Mouse (Mus musculus) gonadal fat pad, adult 2 months (tissue): ENCODE data around the gene Rabl3. TPM values are rescaled to one million over a fixed set of nuclear protein-coding genes. Genes with fewer than 3 reads are reported as not detected.

Source experiments
- DNase-seq: peaks from one replicate; pipeline ENCODE4 v3.0.0-alpha.2; 2012; ENCODE audit warnings: low read depth
- polyA plus RNA-seq: library from polyadenylated mRNA; depleted of rRNA; stranded (reverse); fragments of >200 nt; gene quantifications from 2 replicates; pipeline ENCODE4 v1.2.3, GENCODE M21; 2012

Gene Rabl3
- polyA plus RNA-seq, 1 experiment, result 3.3 TPM

DNA sequence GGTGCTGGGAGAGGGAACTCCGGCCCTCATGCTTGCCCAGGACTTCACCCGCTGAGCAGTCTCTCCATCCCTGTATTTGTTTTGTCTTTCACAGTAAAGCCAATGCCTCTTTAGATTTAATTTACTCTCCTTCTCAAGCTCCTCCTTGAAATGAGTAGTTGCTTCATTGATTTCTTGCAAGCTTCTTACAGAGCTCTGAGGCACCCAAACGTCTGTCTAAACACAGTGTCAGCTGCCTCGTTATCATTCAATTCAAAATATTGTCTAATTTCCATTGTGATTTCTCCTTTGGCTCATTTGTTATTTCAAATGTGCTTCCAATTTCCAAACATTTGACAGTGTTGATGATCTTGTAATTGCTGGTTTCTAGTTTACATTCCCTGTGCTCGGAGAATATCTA, 6.6 kb downstream of the Rabl3 start:
- no peak for DNase-seq

DNA sequence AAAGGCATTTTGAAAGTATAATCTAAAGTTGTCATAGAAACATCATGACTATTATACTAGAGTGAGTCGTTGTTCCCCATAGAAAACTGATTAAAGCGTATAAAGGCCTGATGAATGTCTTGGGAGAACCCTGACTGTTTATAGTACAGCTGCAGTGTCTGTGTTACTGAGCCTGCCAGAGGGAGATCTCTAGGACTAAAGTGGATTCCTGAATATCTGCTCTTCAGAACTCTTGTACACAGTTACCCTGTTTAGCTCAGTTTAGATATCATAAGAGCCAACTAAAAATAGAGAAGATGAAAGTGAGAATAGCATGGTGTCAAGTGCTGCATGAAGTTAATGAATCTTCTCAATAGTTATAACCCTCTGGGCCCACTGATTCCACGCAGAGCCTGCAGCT, 10.6 kb downstream of the Rabl3 start:
- no peak for DNase-seq

DNA sequence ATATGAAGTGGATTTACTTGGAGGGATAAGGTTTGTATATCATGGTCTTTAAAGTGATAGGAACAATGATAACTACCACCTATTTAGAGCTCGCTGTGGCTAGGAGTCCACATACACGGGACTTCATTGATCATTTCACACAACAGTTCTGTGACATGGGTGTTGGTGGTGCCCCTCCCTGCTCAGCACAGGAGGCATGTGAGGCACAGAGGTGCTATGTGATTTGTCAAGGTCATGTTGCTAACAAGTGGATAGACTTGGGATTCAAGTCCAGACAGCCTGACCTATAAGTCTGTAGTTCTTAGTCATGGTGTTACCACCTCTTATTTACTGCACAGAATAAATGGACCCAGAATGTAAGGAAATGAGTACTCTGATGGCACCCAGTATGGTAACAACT, 11.3 kb downstream of the Rabl3 start:
- no peak for DNase-seq

DNA sequence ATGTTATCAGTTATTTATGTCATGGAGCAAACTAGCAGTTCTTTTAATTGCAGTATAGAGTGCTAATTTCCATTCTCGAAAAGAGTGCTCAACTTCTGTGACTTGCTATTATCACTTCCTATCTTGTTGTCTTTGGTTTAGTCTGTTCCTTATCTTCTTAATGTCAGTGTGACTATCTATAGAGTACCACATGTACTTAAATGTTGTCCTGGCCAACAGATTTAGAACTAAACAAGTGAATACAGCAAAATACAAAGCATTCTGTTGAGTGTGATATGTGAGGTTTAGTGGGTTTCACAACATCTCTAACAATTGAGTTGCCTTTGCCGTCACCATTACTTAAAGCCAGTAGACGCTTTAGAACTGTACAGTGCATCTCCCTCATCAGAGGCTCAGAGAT, 13.1 kb downstream of the Rabl3 start:
- DNase-seq, result no peak

DNA sequence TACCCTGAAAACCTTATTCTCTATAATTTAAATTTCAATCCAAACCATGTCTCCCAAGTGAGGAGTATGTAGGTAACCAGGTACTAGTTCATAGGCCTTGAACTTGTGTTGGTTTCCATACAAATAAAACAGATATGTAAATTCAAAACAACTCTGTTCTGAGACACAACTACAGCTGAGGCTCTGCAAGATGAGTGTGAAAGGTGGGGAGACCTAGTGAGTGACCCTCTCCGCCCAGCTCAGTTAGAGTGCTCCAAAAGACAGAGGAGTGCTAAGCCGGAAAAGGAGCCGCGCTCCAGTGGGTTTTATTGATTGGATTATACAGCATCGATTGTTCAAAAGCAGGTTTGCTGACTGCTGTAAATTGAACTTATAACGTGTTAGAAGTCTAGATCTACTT, 22.7 kb downstream of the Rabl3 start:
- no peak for DNase-seq

DNA sequence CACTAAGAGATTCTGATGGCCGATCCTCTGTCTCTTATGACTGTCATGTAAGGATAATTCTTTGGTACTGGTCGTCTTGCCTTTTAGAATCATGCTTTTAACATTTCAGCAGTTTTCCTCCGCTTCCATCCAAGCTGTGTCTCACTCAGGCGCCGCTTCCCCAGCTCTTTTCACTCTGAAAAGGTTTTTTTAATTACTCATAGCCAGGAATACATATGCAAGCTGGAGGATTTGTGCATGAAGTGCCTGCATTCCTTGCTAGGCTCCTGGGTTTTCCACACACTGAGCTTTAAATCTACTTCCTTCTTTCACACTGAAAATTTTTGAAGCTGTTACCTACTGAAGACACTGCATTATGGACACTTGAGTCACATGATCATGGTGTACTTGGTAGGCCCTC, 23.3 kb downstream of the Rabl3 start:
- no peak for DNase-seq

DNA sequence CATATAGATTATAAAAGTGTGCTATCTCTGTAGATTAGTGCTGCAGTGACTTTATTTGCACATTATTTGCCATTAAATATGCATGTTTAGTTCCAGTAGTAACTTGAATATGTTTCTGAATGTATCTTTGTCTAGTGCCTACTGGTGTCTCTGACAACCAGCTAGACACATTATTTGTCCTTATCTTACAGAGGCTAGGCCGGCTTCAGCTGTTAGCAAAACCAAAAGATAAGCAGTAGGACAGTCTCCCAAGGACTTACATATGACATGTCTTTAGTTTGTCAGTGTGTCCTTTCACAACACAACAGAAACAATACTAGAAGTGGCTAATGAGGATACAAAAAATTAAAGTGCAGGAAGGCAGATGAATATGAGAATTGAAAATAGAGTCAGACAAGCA, 25.4 kb downstream of the Rabl3 start:
- DNase-seq, result no peak

DNA sequence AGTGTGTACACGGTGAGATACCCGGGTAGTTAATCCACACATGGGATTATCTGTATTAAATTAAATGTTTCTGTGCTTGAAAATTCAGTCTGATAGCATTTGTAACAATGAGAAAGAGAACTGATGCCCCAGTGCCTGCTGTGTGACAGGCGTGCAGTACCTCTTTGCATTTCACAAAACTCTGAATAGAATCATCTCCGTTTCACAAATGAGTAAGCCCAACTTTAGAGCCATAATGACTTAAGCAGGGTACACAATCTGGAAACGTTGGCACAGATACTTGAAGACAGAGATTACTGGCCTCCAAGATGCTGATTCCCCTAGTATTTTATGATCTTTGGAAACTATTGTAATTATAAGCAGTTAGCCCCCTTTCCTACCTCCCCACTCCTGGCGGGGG, 26.4 kb downstream of the Rabl3 start:
- DNase-seq, result no peak

DNA sequence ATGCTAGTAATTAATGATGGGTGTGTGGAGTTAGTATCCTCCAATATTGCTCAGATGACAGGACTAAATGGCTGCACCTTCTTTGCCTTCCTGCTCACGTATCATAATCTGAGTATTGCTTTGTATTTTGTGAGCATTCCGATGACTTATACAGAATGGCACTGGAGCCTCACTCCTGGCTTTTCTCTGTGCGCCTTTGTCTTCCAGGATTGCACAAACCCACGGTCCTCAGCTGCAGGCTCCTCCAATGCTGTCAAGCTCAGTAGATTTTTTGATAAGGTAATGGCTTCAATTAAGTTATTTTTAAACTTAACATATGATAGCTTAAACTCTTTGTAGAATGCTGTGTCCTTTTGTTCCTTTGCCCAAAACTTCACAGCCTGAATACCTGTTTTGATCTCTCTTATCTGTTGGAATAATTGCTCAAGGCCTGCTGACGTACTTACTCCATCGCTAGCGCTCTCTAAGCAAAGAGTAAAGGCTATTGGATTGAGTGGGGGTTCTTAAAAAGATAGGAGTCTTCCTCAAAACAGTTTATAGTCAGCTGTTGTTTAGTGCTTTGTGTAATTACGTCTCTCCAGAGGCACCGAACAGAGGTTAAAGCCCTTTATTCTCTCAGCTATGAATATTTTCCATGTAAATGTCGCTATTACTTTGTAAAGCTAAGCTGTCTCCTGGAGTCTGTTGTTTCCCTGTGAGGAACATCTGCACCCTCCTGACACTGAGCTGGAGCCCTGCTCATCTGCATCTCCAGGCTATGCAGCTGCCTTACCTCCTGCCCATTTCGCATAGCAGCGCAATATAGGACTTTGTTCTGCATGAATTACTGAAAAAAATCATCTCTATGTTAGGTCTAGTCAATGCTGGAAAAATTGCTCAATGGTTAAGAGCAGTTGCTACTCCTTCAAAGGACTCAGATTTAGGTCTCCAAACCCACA, 27.7 kb downstream of the Rabl3 start:
- no peak for DNase-seq

DNA sequence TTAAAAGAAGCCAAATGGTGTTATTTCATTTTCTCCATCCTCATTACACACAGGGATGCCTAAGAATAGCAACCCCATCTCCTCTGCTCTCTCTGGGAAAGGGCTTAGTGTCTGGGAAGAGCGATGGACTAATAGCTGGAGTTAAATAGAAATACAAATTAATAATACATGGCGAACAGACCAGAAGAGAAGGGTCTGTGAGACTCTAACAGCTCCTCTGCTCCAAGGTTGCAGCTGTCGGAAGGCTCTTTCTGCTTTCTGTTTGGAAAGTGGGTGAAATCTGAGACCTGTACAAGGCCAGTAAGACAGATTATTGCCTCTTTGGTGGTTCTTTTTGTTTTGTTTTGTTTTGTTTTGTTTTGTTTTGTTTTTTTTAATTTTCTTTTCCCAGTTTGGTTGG, 31.9 kb downstream of the Rabl3 start:
- DNase-seq, result no peak

DNA sequence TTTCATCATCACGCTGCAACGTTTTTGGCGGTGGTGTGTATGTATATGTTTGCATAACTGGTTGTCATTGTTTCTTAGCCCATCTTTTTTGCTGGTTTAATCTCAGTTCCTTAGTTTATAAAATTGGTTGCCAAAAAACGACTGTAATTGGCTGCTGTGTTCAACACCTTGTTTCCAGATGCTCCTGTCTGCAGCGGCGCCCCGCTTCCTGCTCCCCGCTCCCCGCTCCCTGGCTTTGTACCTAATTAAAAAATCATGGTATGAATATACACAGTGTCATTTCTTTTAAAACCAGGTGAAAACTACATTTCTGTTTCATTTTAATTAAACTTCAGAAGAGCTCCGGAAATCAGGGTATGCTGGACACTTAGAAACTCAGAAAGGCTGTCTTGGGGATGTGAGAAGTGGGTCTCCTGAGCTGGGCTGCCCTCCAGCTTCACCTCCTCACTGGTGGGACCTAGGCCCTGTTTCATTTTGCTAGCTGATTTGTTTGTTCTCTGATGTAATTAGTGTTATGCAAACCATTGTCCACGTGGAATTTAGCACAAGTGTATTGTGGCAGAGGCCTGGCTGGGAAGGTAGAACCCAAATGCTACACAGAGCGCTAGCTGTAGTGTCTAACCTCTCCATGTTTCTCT, 32.6 kb downstream of the Rabl3 start:
- DNase-seq, result no peak

DNA sequence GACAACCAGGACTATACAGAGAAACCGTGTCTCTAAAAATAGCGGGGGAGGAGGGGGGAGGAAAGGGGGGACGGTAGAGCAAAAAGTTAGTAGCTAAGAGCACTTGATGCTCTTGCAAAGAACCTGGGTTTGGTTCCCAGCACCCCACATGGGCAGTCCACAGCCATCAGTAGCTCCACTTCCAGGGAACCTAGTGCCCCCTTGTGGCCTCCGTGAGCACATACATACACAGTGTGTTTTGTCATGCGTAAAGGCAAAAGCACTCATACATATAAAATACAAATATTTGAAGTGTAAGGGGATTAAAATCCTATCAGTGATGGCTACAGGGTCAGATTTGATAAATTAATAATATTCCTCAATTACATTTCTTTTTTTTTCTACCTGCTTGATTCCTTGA, 33.4 kb downstream of the Rabl3 start:
- DNase-seq, result no peak

DNA sequence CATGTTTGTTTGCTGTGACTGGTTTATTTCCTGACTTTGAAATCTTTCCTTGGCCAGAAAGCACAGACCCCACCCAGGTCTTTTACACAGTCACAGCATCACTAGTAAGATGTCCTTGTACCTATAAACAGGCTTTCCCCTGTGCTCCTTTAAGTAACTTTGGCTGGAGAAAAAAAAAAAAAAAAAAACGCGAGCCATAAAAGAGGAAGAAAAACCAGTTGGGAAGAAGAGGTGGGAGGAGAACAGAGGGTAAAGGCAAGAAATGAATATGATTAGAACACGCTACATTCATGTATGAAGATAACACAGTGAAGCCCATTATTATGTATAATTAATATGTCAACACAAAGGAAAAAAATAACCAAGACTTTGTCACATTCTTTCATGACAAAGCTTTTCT, 35.6 kb downstream of the Rabl3 start:
- no peak for DNase-seq

DNA sequence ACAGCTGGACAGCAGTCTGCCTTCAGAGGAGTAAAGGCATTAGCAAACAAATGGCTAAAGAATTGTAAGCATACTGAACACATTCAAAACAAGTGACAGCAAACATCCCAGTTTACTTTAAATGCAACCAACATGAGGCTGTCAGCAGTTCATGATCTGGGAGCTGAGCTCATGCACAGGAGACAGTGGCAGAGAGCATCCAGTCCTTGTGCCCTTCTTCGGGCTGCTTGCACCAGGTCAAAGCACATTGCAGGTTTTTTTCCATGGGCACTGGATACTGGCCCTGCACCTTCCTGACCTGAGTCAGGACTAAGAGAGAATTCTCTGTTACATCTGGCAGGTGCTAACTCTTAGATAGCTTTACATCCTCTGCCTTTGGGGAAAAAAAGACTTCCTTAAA, 39.9 kb downstream of the Rabl3 start:
- DNase-seq, result no peak

DNA sequence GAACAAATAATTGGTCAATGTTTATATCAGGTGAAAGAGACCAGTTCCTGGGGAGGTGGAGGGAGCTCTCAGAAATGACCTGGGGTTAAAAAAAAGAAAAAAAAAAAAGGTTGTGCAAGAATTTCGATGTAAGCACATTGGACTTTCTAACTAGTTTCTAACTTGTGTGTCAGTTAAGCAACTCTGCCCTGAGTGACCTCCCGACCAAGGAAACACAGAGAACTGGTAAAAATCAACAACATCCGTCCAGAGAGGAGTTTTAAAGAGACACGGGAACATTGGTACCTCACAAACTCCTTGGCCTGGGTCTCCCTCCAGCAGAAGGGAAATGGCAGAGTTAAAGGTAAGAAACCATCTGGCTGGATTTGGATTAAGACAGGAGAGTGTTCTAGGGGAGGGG, 40.3 kb downstream of the Rabl3 start, which contains the start of gene Hgd:
TSS of gene Hgd (plus strand) at position 160 of the 400 bp plus-strand sequence.
- no peak for DNase-seq

DNA sequence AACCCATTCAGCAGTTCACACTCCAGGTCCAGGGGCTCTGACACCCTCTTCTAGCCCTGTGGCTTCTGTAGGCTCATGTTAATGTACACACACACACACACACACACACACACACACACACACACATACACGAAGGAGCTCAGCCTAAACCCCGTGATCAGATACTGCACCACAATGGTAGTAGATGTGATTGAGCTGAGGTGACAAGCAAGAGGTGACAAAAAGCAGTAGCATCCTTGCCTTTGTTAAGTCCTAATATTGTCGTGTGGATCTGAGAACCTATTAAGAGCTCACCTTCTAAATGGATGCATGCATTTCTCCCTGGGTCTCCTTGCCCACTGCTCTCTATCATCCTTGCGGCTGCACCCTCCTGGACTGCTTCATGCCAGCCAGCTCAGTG, 41.0 kb downstream of the Rabl3 start:
- DNase-seq, result no peak

DNA sequence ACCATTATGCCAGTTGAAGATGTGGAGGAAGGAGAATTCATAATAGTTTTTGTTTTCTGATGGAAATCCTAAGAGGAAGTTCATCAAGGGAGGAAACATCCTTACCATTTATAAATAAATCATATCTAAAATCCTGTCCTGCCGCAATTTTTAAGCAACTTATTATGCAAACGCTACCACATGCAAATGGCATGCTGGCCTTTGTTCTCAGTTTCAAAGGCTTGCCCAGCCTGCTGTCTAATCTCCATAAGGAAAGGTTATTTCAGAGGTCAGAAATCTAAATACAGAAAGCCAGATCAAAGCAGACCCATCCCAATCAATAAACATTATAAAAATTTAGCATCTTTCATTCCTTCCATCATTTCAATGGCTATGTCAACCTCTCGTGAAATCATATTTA, 42.2 kb downstream of the Rabl3 start:
- no peak for DNase-seq

DNA sequence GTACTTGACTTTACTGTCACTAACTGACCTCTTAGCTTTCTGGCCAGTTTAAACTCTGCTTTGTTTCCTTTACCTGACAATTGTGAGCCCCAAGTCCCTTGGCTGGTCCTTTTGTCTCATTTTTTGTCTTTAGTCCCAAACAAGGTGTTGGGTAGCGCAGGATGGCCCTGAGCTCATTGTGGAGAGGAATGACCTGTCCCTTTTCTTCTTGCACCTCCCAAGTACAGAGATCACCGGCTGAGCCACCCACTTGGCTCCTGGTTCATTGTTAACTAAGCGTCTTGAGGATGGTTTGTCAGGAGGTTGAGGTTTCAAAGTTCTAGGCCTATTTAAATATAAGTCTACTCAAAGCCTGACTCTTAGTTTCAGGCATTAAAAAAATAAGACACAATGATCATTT, 43.6 kb downstream of the Rabl3 start:
- DNase-seq, result no peak

DNA sequence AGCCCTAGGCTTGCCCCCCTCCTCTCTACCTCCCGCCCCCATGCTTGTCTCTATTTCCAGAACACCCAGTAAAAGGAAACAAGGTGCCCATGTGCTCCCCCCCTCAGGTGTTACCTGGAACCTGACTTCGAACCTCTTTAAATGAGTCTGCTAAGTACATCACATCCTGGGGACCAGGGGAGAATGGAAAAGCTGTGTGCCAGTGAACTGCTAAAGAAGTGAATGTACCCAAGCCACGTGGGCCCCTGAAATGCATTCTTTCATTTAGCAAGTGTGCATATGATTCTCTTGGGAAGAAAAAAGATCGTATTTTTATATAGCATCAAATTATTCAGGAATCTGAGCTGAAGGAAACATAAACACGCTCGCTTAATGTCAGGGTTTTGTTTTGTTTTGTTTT, 44.1 kb downstream of the Rabl3 start:
- no peak for DNase-seq

DNA sequence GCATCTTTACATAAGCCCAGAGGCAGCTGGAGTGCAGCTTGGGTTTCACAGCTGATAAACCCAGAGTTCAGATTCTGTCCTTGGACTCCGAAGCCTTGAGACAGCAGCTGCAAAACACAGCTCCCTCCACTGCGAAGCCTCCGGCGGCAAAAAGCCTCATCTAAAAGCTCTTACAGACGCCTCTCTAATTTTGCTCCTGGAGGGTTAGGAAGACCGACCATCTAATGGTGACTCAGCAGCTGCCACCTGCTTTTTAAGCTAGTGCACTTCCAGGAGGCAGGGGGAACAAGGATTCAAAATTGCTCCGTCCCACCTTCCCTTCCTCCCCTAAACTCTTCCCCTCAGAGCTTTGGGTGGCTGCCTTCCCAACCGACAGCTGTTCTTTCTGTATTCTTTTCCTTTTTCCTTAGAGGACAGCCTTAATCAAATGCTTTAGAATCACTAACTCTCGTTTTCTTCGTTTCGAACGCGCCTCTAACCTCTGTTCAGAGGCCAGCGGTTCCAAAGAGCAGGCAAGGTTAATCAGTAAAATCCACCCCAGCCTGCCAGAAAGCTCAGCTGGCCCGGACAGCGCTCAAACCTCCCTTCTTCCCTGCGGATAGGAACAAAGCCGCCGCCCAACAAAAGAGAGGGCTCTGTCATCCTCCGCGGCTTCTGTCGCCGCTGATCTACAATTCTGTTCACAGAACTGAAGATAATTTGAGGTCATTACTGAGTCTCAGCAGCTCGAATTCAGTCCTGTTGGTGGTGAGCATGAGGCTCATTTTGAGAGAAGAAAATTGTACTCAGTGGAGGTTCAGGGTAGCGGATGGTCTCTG, 44.7 kb downstream of the Rabl3 start:
- DNase-seq, result no peak

DNA sequence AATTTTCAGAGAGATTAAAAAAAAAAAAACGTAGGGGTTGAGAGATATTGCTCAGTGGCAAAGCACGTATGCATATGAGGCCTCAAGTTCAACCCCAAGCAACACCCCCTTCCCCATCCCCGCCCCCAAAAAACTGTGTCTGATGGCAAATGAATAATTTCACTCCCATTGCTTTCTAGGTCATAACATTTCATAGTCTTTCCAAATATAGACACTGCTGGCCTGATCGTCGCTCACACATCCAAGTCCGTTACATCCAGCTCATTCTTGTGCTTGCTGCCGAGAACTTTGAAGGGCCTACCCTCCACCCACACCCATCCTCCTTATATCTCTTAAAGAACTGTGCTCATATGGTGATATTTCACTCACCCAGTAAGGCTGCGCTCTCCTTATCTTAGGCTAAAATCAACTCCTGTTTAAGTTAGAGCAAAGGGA, 45.5 kb downstream of the Rabl3 start:
- DNase-seq, result no peak

DNA sequence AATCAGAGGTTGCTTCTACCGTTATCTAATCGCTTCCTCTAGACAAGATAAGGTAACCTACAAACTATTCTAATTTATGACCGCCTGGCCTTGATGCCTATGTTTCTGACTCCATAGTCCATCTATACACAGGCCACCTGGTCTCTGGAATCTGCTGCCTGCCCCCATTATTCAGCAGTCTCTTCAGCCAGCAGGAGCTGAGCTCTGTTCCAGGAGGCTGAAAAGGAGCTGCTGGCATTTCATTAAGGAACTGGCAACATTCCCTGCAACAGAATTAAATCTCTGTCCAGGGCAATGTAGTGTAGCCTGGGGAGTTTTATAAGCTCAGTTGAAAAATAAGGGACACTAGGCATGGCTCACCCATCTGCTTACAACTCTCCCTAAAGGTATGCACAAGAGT, 51.2 kb downstream of the Rabl3 start:
- no peak for DNase-seq

DNA sequence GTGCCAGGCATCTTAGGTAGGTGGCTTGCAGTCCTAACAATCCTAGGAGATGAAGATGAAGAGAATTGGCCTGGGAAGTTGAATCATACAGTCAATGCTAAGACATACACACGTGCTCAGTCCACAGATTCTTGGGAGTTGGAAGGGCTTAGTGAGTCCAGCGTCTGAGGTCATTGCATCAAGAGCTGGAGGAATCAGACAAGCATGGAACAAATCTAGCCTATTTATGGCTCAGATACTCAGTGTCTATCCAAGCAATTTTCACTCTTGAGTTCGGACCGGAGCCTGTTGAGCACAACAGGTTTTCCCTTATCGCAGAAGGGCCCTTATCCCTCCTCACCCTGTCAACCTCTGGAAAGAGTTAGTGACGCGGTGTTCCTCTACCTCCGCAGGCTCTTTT, 51.9 kb downstream of the Rabl3 start:
- DNase-seq, result no peak
